Mouse (Mus musculus) midbrain, embryonic 15.5 days (tissue): ENCODE measurements around the gene Prg3. TPM values are rescaled to one million over a fixed set of nuclear protein-coding genes. Genes with fewer than 3 reads are reported as not detected.

Source experiments
- ATAC-seq: fragments of 200-750 bp; cut with Nextera tagmentation; replicated peaks from 2 replicates; pipeline ENCODE4 v1.8.0; 2017; ENCODE audit warnings: moderate TSS enrichment
- H3K27ac ChIP-seq: fragments of 300-500 bp; sonication (generic); 2 replicates; pipeline ENCODE4 v1.5.1; 2015; ENCODE audit warnings: mild to moderate bottlenecking, inconsistent platforms
- H3K27me3 ChIP-seq: fragments of 300-500 bp; sonication (generic); replicated peaks from 2 replicates; pipeline ENCODE4 v1.6.1; 2015; ENCODE audit warnings: inconsistent platforms
- H3K36me3 ChIP-seq: fragments of 300-500 bp; sonication (generic); replicated peaks from 2 replicates; pipeline ENCODE4 v1.6.1; 2015; ENCODE audit warnings: inconsistent platforms
- H3K4me1 ChIP-seq: fragments of 300-500 bp; sonication (generic); 2 replicates; pipeline ENCODE4 v1.6.1; 2015; ENCODE audit warnings: inconsistent platforms
- H3K4me2 ChIP-seq: fragments of 300-500 bp; sonication (generic); 2 replicates; pipeline ENCODE4 v1.6.1; 2015; ENCODE audit warnings: inconsistent platforms, mild to moderate bottlenecking, moderate library complexity
- H3K4me3 ChIP-seq: fragments of 300-500 bp; sonication (generic); 2 replicates; pipeline ENCODE4 v1.5.1; 2015; ENCODE audit warnings: mild to moderate bottlenecking, inconsistent platforms
- H3K9ac ChIP-seq: fragments of 300-500 bp; sonication (generic); 2 replicates; pipeline ENCODE4 v1.6.1; 2015; ENCODE audit warnings: mild to moderate bottlenecking, inconsistent platforms
- H3K9me3 ChIP-seq: fragments of 300-500 bp; sonication (generic); 2 replicates; pipeline ENCODE4 v1.6.1; 2016; ENCODE audit warnings: inconsistent platforms
- WGBS: fragments of 180-500 bp; shearing (Covaris S2); methylation state at CpG from one replicate; pipeline ENCODE4 v1.1.7; 2015; ENCODE audit warnings: mixed read lengths; 5-methylcytosine and 5-hydroxymethylcytosine counted together
- polyA plus RNA-seq: library from polyadenylated mRNA; unstranded; fragments of >200 nt; fragmentation: Nextera tagmentation; extraction: Ambion mirVana; gene quantifications from 2 replicates; pipeline ENCODE4 v1.2.1, GENCODE M21; 2015

Prg3 gene
- polyA plus RNA-seq, result not detected in 2 replicates

DNA sequence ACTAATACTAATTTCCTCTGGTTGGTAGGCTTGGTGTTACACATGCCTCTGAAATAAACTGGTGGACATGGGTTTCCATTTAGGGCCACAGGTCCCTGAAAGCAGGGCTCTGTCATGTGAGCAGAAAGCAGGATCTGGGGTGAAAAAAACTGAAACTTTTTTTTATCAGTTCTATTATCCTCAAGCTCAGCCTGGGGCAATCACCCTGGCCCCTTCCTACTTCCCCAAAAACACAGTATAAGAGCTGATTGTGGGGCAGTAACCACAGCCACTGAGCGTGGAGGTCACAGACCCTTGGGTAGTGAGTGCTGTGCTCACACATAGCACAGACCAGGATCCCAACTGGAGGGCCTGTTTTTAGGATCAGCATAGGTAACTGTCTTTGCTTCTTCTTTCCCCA lies at the start of gene Prg3:
Gene Prg3 (plus strand): TSS at position 286 of the 400 bp plus-strand sequence.
- 80% methylated on average over 1 of the region's 1 CpGs for WGBS
- no peaks in the 10 kb centered on the region for H3K4me1 ChIP-seq
- H3K4me2 ChIP-seq, result no peak within 1 kb of the TSS
- H3K27ac ChIP-seq, result no peak within 1 kb of the TSS
- no peak for ATAC-seq
- no peaks in the 10 kb centered on the region for H3K27me3 ChIP-seq
- H3K9me3 ChIP-seq, result no peaks in the 10 kb centered on the region
- no peak within 1 kb of the TSS for H3K4me3 ChIP-seq
- H3K36me3 ChIP-seq, result no peaks in the 10 kb centered on the region
- H3K9ac ChIP-seq, result no peak within 1 kb of the TSS

DNA sequence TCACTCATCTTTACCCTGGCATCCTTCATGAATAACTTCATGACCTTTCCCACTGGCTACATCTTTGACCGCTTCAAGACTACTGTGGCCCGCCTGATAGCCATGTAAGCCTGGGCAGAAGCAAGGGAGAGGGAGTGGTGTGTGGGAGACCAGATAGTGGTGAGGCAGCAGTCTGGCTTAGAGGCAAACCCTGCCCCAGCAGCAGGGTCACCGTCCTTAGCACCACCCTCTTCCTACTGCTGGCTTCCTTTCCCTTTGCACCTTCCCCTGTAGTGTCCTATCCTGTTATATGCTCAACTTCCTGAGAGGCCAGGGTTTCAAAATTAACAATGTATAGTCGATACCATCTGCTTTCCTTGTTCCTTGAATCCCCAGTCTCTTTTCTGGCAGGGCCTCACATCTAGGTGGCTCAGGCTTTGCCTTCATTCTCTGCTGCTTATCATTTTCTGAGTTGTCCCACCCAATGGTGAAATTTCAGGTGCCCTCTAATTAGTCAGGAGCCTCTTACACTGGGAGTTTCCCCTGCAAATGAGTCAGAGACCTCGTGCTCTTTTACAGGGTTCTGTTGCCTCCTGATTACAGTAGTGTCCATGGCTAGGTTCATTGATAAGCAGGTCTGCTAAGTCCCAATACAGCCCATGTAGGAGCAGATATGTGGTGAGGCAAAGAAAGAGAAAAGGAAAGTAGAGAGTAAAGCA lies 49.6 kb upstream of the Prg3 start:
- Histone ChIP-seq H3K27me3 (no peaks in the 10 kb centered on the region), H3K4me2 (no peak overlapping the region)

DNA sequence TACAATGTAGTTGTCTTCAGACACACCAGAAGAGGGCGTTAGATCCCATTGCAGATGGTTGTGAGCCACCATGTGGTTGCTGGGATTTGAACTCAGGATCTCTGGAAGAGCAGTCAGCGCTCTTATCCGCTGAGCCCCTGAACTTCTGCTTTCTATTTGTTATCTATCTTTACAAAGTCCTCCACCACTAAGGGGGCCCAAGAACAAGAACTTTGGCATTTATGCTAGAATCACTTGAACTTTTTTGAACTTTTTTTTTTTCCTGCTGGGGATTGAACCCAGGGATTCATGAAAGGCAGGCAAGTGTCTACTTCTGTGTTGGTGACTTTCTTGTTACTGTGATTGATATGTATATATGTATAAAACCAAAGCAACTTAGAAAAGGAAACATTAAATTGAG lies 48.7 kb upstream of the Prg3 start:
- Histone ChIP-seq H3K27me3 (no peaks in the 10 kb centered on the region), H3K27ac (no peak overlapping the region), H3K36me3 (no peaks in the 10 kb centered on the region), H3K4me3 (no peak overlapping the region), H3K4me1 (peaks cover 5% of the 10 kb centered on the region; the same call in 1 of the 2 replicates), H3K9me3 (no peaks in the 10 kb centered on the region), H3K9ac (no peak overlapping the region), H3K4me2 (no peak overlapping the region)
- ATAC-seq, result no peak
- WGBS, result 96% methylated on average over 3 of the region's 3 CpGs

More for the DNA sequence above, 49.6 kb upstream of the Prg3 start:
- Histone ChIP-seq H3K36me3 (no peaks in the 10 kb centered on the region), H3K9ac (no peak overlapping the region), H3K9me3 (no peaks in the 10 kb centered on the region), H3K27ac (no peak overlapping the region), H3K4me1 (peaks cover 5% of the 10 kb centered on the region; the same call in 1 of the 2 replicates), H3K4me3 (no peak overlapping the region)
- 80% methylated on average over 5 of the region's 5 CpGs for WGBS
- no peak for ATAC-seq

- Histone ChIP-seq H3K27ac (no peak overlapping the region), H3K4me2 (no peak overlapping the region), H3K9me3 (no peaks in the 10 kb centered on the region), H3K4me1 (peaks cover 4% of the 10 kb centered on the region; the same call in 1 of the 2 replicates), H3K4me3 (no peak overlapping the region), H3K9ac (no peak overlapping the region), H3K27me3 (no peaks in the 10 kb centered on the region), H3K36me3 (no peaks in the 10 kb centered on the region)
- ATAC-seq, result no peak
- WGBS, result 93% methylated on average over 6 of the region's 6 CpGs
Measured at GRCm38 (mm10) chr2:84939711-84940110, 48.3 kb upstream of the Prg3 start.

DNA sequence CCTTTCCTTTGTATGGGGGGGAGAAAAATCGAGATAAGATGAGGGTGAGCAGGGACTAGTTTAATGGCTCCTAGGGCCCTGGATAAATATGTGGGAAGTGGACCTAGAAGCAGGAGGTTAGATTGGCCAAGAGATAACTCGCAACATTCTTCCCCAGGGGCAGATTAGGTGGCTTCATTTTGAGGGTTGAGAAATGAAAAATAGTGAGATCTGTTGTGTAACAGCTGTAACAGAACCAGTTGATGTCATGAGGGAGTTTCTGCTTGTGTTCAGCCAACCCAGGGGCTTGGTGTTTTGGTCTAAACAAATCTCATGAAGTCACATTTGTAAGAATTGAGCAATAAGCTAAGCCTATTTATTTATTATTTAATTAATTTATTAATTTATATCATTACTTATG lies 46.7 kb upstream of the Prg3 start:
- Histone ChIP-seq H3K4me2 (no peak overlapping the region), H3K9ac (no peak overlapping the region), H3K27ac (no peak overlapping the region), H3K27me3 (no peaks in the 10 kb centered on the region), H3K4me1 (no peaks in the 10 kb centered on the region; the same call in 1 of the 2 replicates), H3K4me3 (no peak overlapping the region), H3K9me3 (no peaks in the 10 kb centered on the region), H3K36me3 (no peaks in the 10 kb centered on the region)
- no peak for ATAC-seq
- WGBS, result 87% methylated on average over 2 of the region's 2 CpGs

DNA sequence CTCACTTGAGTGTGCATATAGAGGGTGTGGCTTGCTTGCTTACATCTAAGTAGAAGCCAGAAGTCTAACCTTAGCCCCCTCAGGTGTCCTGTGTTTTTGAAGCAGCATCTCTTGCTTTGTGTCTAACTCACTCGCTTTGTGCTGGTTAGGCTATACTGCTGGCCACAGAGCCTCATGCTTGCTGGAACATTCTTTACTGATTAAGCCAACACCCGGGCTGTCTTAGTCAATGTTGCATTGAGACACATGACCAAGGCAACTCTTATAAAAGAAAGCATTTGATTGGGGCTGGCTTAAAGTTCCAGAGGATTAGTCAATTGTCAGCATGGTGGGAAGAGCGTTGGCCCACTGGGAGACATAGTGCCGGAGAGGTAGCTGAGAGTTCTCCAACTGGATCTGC lies 46.2 kb upstream of the Prg3 start:
- H3K4me2 ChIP-seq, result no peak overlapping the region
- 84% methylated on average over 4 of the region's 4 CpGs for WGBS
- ATAC-seq, result no peak
- no peaks in the 10 kb centered on the region for H3K36me3 ChIP-seq
- H3K27me3 ChIP-seq, result no peaks in the 10 kb centered on the region
- H3K9ac ChIP-seq, result no peak overlapping the region
- H3K4me3 ChIP-seq, result no peak overlapping the region
- no peaks in the 10 kb centered on the region; the same call in 1 of the 2 replicates for H3K4me1 ChIP-seq
- no peaks in the 10 kb centered on the region for H3K9me3 ChIP-seq
- H3K27ac ChIP-seq, result no peak overlapping the region

DNA sequence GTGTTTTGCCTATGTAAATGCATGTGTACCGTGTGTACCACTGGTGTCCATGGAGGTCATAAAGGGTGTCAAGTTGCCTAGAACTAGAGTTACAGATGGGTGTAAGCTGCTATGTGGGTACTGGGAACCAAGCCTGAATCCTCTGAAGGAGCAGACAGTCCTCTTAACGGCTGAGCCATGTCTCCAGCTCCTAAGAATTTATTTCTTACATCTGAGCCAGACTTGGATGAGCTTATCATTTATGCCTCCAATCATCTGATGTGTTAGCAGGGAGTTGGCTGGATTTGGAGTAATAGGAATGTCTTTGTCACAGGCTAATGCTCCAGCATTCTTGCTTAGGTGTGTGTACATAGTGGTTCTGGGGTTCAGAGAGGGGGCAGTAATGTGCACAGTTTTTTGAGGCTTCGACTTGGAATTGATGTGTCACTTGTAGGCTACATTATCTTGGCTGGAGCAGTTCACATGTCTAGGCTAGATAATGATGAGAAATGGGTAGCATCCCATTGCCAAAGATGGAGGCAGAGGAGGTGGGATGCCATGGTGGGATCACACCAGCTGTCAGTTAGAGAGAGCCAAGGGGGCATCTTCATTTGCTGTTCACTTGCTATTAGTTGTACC lies 40.8 kb upstream of the Prg3 start:
- no peak overlapping the region for H3K27ac ChIP-seq
- no peaks in the 10 kb centered on the region for H3K9me3 ChIP-seq
- WGBS, result 91% methylated on average over 3 of the region's 3 CpGs
- H3K36me3 ChIP-seq, result no peaks in the 10 kb centered on the region
- H3K9ac ChIP-seq, result no peak overlapping the region
- no peak overlapping the region for H3K4me2 ChIP-seq
- H3K27me3 ChIP-seq, result no peaks in the 10 kb centered on the region
- ATAC-seq, result no peak
- H3K4me3 ChIP-seq, result no peak overlapping the region
- H3K4me1 ChIP-seq, result no peaks in the 10 kb centered on the region

- Histone ChIP-seq H3K4me2 (no peak overlapping the region), H3K4me1 (no peaks in the 10 kb centered on the region), H3K27ac (no peak overlapping the region), H3K9me3 (no peaks in the 10 kb centered on the region), H3K9ac (no peak overlapping the region), H3K27me3 (no peaks in the 10 kb centered on the region), H3K36me3 (no peaks in the 10 kb centered on the region), H3K4me3 (no peak overlapping the region)
- 86% methylated on average over 7 of the region's 7 CpGs for WGBS
- no peak for ATAC-seq
Measured at GRCm38 (mm10) chr2:84948252-84948651, 39.8 kb upstream of the Prg3 start.

DNA sequence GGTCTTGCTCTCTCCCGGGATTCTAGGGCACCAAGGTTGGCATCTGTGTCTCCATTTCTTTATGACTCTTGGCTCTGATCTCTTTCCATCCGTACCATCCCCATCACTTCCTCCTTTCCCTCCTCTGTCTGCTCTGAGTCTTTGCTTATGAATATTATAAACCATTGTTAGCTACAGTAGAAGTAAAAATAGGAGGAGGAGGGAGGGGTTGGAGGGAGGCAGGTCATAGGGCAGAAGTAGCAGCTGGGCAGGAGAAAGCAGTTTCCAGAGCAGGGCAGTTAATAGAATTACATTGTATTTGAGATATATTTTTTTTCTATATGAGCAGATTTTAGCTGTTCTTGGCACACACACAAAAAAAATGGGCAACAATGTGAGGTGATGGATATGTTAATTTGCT lies 39.3 kb upstream of the Prg3 start:
- H3K4me2 ChIP-seq, result no peak overlapping the region

GRCm38 (mm10) chr2:84951027-84951426 lies 37.0 kb upstream of the Prg3 start:
- WGBS, result 93% methylated on average over 8 of the region's 8 CpGs
- no peak overlapping the region for H3K27ac ChIP-seq
- H3K4me2 ChIP-seq, result no peak overlapping the region
- H3K27me3 ChIP-seq, result no peaks in the 10 kb centered on the region
- no peaks in the 10 kb centered on the region for H3K36me3 ChIP-seq
- no peak overlapping the region for H3K4me3 ChIP-seq
- no peaks in the 10 kb centered on the region for H3K4me1 ChIP-seq
- no peak for ATAC-seq
- no peaks in the 10 kb centered on the region for H3K9me3 ChIP-seq
- H3K9ac ChIP-seq, result no peak overlapping the region

More for the DNA sequence above, 39.3 kb upstream of the Prg3 start:
- Histone ChIP-seq H3K27ac (no peak overlapping the region), H3K9ac (no peak overlapping the region), H3K9me3 (no peaks in the 10 kb centered on the region), H3K36me3 (no peaks in the 10 kb centered on the region), H3K27me3 (no peaks in the 10 kb centered on the region), H3K4me3 (no peak overlapping the region), H3K4me1 (no peaks in the 10 kb centered on the region)
- ATAC-seq, result no peak
- 68% methylated on average over 2 of the region's 2 CpGs for WGBS

DNA sequence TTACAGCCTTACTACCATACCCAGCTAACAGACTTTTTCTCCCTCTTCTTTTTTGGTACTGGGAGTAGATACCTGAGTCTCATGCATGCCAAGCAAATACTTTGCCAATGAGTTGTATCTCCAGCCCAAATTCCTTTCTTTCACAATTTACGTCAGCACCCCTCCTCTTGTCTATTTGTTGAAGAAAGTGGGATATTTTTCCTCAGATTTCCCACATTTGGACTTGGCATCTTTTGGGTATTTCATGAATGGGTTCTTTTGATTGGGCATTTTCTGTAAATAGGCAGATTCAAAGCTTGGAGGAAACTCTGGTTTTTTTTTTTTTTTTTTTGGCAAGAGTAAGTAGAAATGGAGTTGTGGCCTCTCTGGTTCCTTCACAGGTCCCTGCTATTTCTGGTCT lies 35.8 kb upstream of the Prg3 start:
- 91% methylated on average over 1 of the region's 1 CpGs for WGBS
- no peak overlapping the region for H3K27ac ChIP-seq
- H3K36me3 ChIP-seq, result no peaks in the 10 kb centered on the region
- no peak for ATAC-seq
- H3K4me1 ChIP-seq, result no peaks in the 10 kb centered on the region
- no peak overlapping the region for H3K9ac ChIP-seq
- H3K4me2 ChIP-seq, result no peak overlapping the region
- H3K9me3 ChIP-seq, result no peaks in the 10 kb centered on the region
- no peaks in the 10 kb centered on the region for H3K27me3 ChIP-seq
- H3K4me3 ChIP-seq, result no peak overlapping the region

- no peak overlapping the region for H3K27ac ChIP-seq
- WGBS, result 83% methylated on average over 4 of the region's 4 CpGs
- H3K36me3 ChIP-seq, result no peaks in the 10 kb centered on the region
- H3K4me1 ChIP-seq, result no peaks in the 10 kb centered on the region
- no peaks in the 10 kb centered on the region for H3K9me3 ChIP-seq
- no peaks in the 10 kb centered on the region for H3K27me3 ChIP-seq
- no peak for ATAC-seq
- no peak overlapping the region for H3K9ac ChIP-seq
- no peak overlapping the region for H3K4me3 ChIP-seq
- H3K4me2 ChIP-seq, result no peak overlapping the region
Measured at GRCm38 (mm10) chr2:84952693-84953092, 35.3 kb upstream of the Prg3 start.

DNA sequence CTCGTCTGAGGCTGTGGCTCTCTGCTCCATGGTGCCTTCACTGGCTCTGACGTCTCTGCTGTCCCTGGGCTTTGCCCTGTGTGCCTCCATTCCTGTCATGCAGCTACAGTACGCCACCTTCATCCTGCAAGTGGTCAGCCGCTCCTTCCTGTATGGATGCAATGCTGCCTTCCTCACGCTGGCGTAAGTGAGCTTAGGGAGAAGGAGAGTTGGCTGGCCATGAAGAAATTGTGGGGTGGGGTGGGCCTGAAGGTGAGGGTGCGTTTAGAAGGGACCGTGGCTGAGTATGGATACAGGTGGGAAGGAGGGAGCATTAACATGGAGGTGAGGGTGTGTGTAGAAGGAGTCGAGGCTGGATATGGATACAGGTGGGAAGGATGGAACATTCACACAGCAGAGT lies 32.6 kb upstream of the Prg3 start:
- Histone ChIP-seq H3K4me1 (no peaks in the 10 kb centered on the region), H3K9me3 (no peaks in the 10 kb centered on the region), H3K27ac (no peak overlapping the region), H3K36me3 (no peaks in the 10 kb centered on the region), H3K27me3 (no peaks in the 10 kb centered on the region), H3K9ac (no peak overlapping the region), H3K4me2 (no peak overlapping the region), H3K4me3 (no peak overlapping the region)
- WGBS, result 92% methylated on average over 9 of the region's 9 CpGs
- ATAC-seq, result no peak
